In the genomic region with DNA sequence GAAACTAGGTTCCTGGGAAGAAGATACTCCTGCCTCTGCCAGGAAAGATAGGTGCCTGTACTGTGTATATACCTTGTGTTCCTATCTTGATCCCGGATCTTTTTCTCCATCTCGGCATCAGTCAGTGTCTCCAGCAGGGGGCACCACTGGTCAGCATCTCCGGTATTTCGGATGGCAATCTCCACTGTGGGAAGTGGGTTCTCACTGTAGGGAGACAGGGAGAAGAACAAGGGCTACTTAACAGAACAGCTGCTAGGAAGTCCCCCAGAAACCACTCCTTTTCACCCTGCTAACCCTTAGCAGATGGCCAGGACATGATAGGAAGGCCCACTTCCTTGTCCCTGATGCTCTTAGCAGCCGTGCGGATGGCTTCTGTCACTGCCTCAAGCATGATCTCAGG, we compare ENCODE assay signal across 8 mouse cellular contexts. TPM values are rescaled to one million over a fixed set of nuclear protein-coding genes. Genes with fewer than 3 reads are reported as not detected.
DNase-seq lines count a peak whose midpoint lies in the region.

No protein-coding gene starts in this region.

- DNase-seq in left cerebral cortex, adult 18-20 months (ENCODE audit: low spot score in 2 of 2) = peak; percentile 64 to 82
- no peak for DNase-seq in left cerebral cortex, adult 11 months (ENCODE audit: low spot score)
- peak; percentile 77 for DNase-seq in R1 (ENCODE audit: low read depth, low spot score)
- DNase-seq in cerebellum, adult 9-11 months = peak; percentile 71
- DNase-seq in gastrocnemius, postnatal 4 days (ENCODE audit: low spot score in 2 of 2) = peak; percentile 56 to 80
- DNase-seq in left cerebral cortex, postnatal 14 days (ENCODE audit: low spot score in 2 of 2) = peak; percentile 78 to 86
- DNase-seq in ovary, postnatal 14 days (ENCODE audit: low spot score) = peak; percentile 55
- no peak for DNase-seq in yolk sac, embryonic 10.5 days (ENCODE audit: low spot score)

- intact Hi-C loops in left cerebral cortex, postnatal 14 days (cut with DNase I) = loop anchor here (1.0 kb wide), 1 partner anchor 54 kb away; no protein-coding TSS in a partner anchor

RNA-seq across cellular contexts. Expression of a gene that starts 4.2 kb away (rescaled TPM):
- total RNA-seq in left cerebral cortex, adult 18-20 months (2021) = 1 to 10 TPM; 4.0 to 4.9 TPM
- 1 to 10 TPM in 1 of 2 experiments, under 1 TPM in 1; 0.96 to 1.0 TPM for total RNA-seq in gastrocnemius, postnatal 4 days (2021)
- 1 to 10 TPM; 1.9 to 2.6 TPM for total RNA-seq in left cerebral cortex, postnatal 14 days (2021)

RNA-seq across cellular contexts. Expression of a gene that starts 24.0 kb away (rescaled TPM):
- 10 to 100 TPM; 74.5 to 79.4 TPM for total RNA-seq in left cerebral cortex, adult 18-20 months (2021)
- 10 to 100 TPM; 55.0 to 60.2 TPM for total RNA-seq in gastrocnemius, postnatal 4 days (2021)
- 10 to 100 TPM; 77.4 to 83.2 TPM for total RNA-seq in left cerebral cortex, postnatal 14 days (2021)

RNA-seq across cellular contexts. Expression of a gene that starts 35.6 kb away (rescaled TPM):
- total RNA-seq in left cerebral cortex, adult 18-20 months (2021) = 100 to 1,000 TPM; 416 to 479 TPM
- 100 to 1,000 TPM; 390 to 396 TPM for total RNA-seq in gastrocnemius, postnatal 4 days (2021)
- total RNA-seq in left cerebral cortex, postnatal 14 days (2021) = 100 to 1,000 TPM; 260 to 285 TPM

RNA-seq across cellular contexts. Expression of a gene that starts 37.3 kb away (rescaled TPM):
- total RNA-seq in left cerebral cortex, adult 18-20 months (2021) = 100 to 1,000 TPM; 526 to 535 TPM
- 100 to 1,000 TPM; 164 TPM for total RNA-seq in gastrocnemius, postnatal 4 days (2021)
- 100 to 1,000 TPM; 690 to 714 TPM for total RNA-seq in left cerebral cortex, postnatal 14 days (2021)

RNA-seq across cellular contexts. Expression of a gene that starts 38.9 kb away (rescaled TPM):
- total RNA-seq in left cerebral cortex, adult 18-20 months (2021) = 1 to 10 TPM; 2.8 to 3.0 TPM
- 10 to 100 TPM; 12.7 to 15.0 TPM for total RNA-seq in gastrocnemius, postnatal 4 days (2021)
- total RNA-seq in left cerebral cortex, postnatal 14 days (2021) = 1 to 10 TPM; 1.7 to 2.3 TPM

Comparison
In these comparisons a context has a peak if more than half of its experiments do, and no peak if none do; other contexts are left out.
1. DNase-seq: peak in left cerebral cortex, adult 18-20 months (2 of 2), R1 (single experiment), cerebellum, adult 9-11 months (single experiment), gastrocnemius, postnatal 4 days (2 of 2), left cerebral cortex, postnatal 14 days (2 of 2) and ovary, postnatal 14 days (single experiment); none in left cerebral cortex, adult 11 months (single experiment) and yolk sac, embryonic 10.5 days (single experiment).